Mouse (Mus musculus): ENCODE data around the gene Tent4a.
A peak's percentile ranks its signal among the peaks of the same experiment; 100 is the strongest.

The Tent4a gene

GRCm38 (mm10) chr13:69519137-69519536, 15.3 kb downstream of the Tent4a start:
- DNase-seq (ENCODE audit: low spot score in 2 of 2), result no peak

- no peak for DNase-seq (ENCODE audit: low spot score in 2 of 2)
Observed at GRCm38 (mm10) chr13:69517445-69517844, 17.0 kb downstream of the Tent4a start.

- no peak for DNase-seq (ENCODE audit: low spot score in 2 of 2)
Observed at GRCm38 (mm10) chr13:69515091-69515490, 19.3 kb downstream of the Tent4a start.

- no peak for DNase-seq (ENCODE audit: low spot score in 2 of 2)
Observed at GRCm38 (mm10) chr13:69509391-69510244, 24.8 kb downstream of the Tent4a start.

GRCm38 (mm10) chr13:69507666-69508065, 26.8 kb downstream of the Tent4a start:
- DNase-seq (ENCODE audit: low spot score in 2 of 2), result no peak

GRCm38 (mm10) chr13:69506341-69507086, 27.9 kb downstream of the Tent4a start:
- no peak for DNase-seq (ENCODE audit: low spot score in 2 of 2)

GRCm38 (mm10) chr13:69502863-69503262, 31.6 kb downstream of the Tent4a start:
- DNase-seq (ENCODE audit: low spot score in 2 of 2), result no peak

- no peak for DNase-seq (ENCODE audit: low spot score in 2 of 2)
Observed at GRCm38 (mm10) chr13:69502157-69502750, 32.2 kb downstream of the Tent4a start.

- DNase-seq (ENCODE audit: low spot score in 2 of 2), result no peak
Observed at GRCm38 (mm10) chr13:69498276-69498675, 36.1 kb downstream of the Tent4a start.

GRCm38 (mm10) chr13:69492876-69493463, 41.4 kb downstream of the Tent4a start:
- peak in 1 of 2 experiments; percentile 38 for DNase-seq (ENCODE audit: low spot score in 2 of 2)

- no peak for DNase-seq (ENCODE audit: low spot score in 2 of 2)
Observed at GRCm38 (mm10) chr13:69489777-69490176, 44.6 kb downstream of the Tent4a start.

- DNase-seq (ENCODE audit: low spot score in 2 of 2), result no peak
Observed at GRCm38 (mm10) chr13:69488565-69489255, 45.7 kb downstream of the Tent4a start.

- DNase-seq (ENCODE audit: low spot score in 2 of 2), result no peak
Observed at GRCm38 (mm10) chr13:69487611-69488275, 46.7 kb downstream of the Tent4a start.

- DNase-seq (ENCODE audit: low spot score in 2 of 2), result no peak
Observed at GRCm38 (mm10) chr13:69487108-69487507, 47.3 kb downstream of the Tent4a start.

- no peak for DNase-seq (ENCODE audit: low spot score in 2 of 2)
Observed at GRCm38 (mm10) chr13:69485833-69486232, 48.6 kb downstream of the Tent4a start.

GRCm38 (mm10) chr13:69485326-69485725, 49.1 kb downstream of the Tent4a start:
- DNase-seq (ENCODE audit: low spot score in 2 of 2), result peak in 1 of 2 experiments; percentile 25

- peak in 1 of 2 experiments; percentile 46 for DNase-seq (ENCODE audit: low spot score in 2 of 2)
Observed at GRCm38 (mm10) chr13:69482751-69483150, 51.7 kb downstream of the Tent4a start.

- peak in 1 of 2 experiments; percentile 42 for DNase-seq (ENCODE audit: low spot score in 2 of 2)
Observed at GRCm38 (mm10) chr13:69481634-69482505, 52.5 kb downstream of the Tent4a start.

- peak in 1 of 2 experiments; percentile 24 for DNase-seq (ENCODE audit: low spot score in 2 of 2)
Observed at GRCm38 (mm10) chr13:69481026-69481425, 53.4 kb downstream of the Tent4a start.

GRCm38 (mm10) chr13:69479906-69480305, 54.5 kb downstream of the Tent4a start:
- no peak for DNase-seq (ENCODE audit: low spot score in 2 of 2)
